Mouse (Mus musculus): ENCODE data around the gene Tmem136. TPM values are rescaled to one million over a fixed set of nuclear protein-coding genes. Genes with fewer than 3 reads are reported as not detected.

Tmem136 gene
- total and polyA plus RNA-seq, 3 experiments = 0.62 to 2.0 TPM; not detected in 1

DNA sequence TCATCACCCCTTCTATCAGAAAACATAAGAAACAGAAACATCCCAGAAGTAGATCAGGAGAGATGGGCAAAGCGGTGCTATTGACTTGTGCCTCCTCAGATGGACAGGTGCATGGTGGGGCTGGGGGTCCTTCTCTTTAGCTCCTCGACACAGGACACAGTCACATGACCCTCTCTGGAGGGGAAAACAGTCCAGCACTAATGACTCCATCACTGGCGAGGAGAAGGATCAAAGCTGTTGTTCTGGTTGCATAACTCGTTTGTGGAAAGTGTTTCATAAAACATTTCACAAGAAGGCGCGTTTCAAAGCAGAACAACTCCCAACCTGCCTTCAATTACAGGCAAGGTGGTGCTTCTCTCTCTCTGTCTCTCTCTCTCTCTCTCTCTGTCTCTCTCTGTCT is 35.4 kb upstream of the Tmem136 start:
- peaks cover 3 to 4% of the 10 kb centered on the region in 2 experiments for H3K27me3 ChIP-seq (ENCODE audit: control insufficient read depth in 1 of 2, insufficient read depth in 2 of 2, low read length in 2 of 2)
- H3K9ac ChIP-seq (ENCODE audit: control insufficient read depth, low read depth, low read length, poor library complexity, severe bottlenecking) = no peak overlapping the region

DNA sequence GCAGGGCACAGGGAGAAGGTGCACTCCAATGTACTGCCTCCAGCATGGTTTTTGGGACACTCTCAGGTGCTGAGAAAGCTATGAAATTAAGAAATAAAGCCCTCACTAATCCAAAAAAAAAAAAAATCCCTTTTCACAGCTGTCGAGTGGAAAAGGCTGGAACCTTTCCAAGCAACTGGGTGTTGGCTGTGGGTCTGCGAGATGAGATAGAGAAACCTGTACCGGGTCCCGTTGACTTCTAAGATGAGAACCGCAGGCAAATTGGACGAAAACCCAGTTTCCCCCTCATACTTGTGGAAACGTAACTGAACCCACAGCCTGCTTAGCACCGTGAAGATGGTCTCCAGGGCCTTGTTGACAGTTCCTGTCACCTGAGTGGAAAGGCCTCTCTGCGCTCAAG is 34.6 kb upstream of the Tmem136 start:
- Histone ChIP-seq H3K27ac (ENCODE audit: control insufficient read depth, low read depth, low read length) (peak overlapping the region; percentile 36), H3K9ac (ENCODE audit: control insufficient read depth, low read depth, low read length, poor library complexity, severe bottlenecking) (no peak overlapping the region; the same call in 1 of the 2 replicates), H3K36me3 (ENCODE audit: control insufficient read depth in 1 of 2, insufficient read depth in 2 of 2, low read length in 2 of 2) (peaks cover 0 to 15% of the 10 kb centered on the region in 2 experiments; a peak in 2 of 4 replicates), H3K79me2 (ENCODE audit: control insufficient read depth, insufficient read depth, low read length, poor library complexity) (no peaks in the 10 kb centered on the region), H3K9me3 (replicated peaks; ENCODE audit: insufficient read depth, low read length) (no peaks in the 10 kb centered on the region), H3K27me3 (ENCODE audit: control insufficient read depth in 1 of 2, insufficient read depth in 2 of 2, low read length in 2 of 2) (peaks cover 3 to 4% of the 10 kb centered on the region in 2 experiments), H3K4me3 (ENCODE audit: control insufficient read depth in 1 of 2, insufficient read depth in 1 of 2, low read depth in 2 of 2, low read length in 2 of 2) (0 out of 4 replicates have a peak overlapping the region, but pooled peaks of 1 of the 2 experiments have one; percentile 10), H3K4me1 (ENCODE audit: control insufficient read depth in 1 of 2, insufficient read depth in 2 of 2, low read length in 2 of 2) (peaks cover 6 to 33% of the 10 kb centered on the region in 2 experiments)
- peak; percentile 68 for DNase-seq (ENCODE audit: low read depth, low spot score)
- TF ChIP-seq RCOR1 (IDR thresholded peaks at IDR 0.05; ENCODE audit: low read depth, low read length) (peak; percentile 63; the same call in 1 of the 2 replicates), SIN3A (IDR thresholded peaks at IDR 0.05; ENCODE audit: low read length) (0 out of 2 replicates have a peak, but pooled peaks have one; percentile 28), NELFE (IDR thresholded peaks at IDR 0.05; ENCODE audit: low read depth, low read length) (no peak), UBTF (IDR thresholded peaks at IDR 0.05; ENCODE audit: borderline replicate concordance, insufficient read depth, low read depth, low read length) (no peak), ELF1 (IDR thresholded peaks at IDR 0.05; ENCODE audit: low read depth, low read length) (no peak), GATA1 (IDR thresholded peaks at IDR 0.05; ENCODE audit: low read depth, low read length) (0 out of 2 replicates have a peak, but pooled peaks have one; percentile 43), USF2 (IDR thresholded peaks at IDR 0.05; ENCODE audit: borderline replicate concordance in 1 of 2, insufficient read depth in 1 of 2, low read depth in 1 of 2, low read length in 2 of 2) (no peak), EP300 (IDR thresholded peaks at IDR 0.05; ENCODE audit: low read depth in 1 of 2, low read length in 2 of 2) (peak; percentile 67; a peak in 2 of 4 replicates), MEF2A (IDR thresholded peaks at IDR 0.05; ENCODE audit: extremely low read depth, insufficient replicate concordance, low read depth, low read length, poor library complexity, severe bottlenecking) (no peak), KAT2A (conservative IDR thresholded peaks at IDR 0.05; ENCODE audit: low read depth, low read length) (no peak), MYB (IDR thresholded peaks at IDR 0.05; ENCODE audit: low read depth, low read length) (0 out of 2 replicates have a peak, but pooled peaks have one; percentile 10), ETS1 (IDR thresholded peaks at IDR 0.05; ENCODE audit: low read depth, low read length) (peak; percentile 84), TCF12 (IDR thresholded peaks at IDR 0.05; ENCODE audit: low read depth, low read length) (peak; percentile 78), BHLHE40 (IDR thresholded peaks at IDR 0.05; ENCODE audit: borderline replicate concordance, low read depth, low read length) (no peak), TAL1 (IDR thresholded peaks at IDR 0.05; ENCODE audit: low read length) (peak; percentile 49), ZNF384 (IDR thresholded peaks at IDR 0.05; ENCODE audit: low read depth, low read length) (peak; percentile 84), SMC3 (IDR thresholded peaks at IDR 0.05; ENCODE audit: low read depth, low read length) (no peak)

More for the DNA sequence above, 35.4 kb upstream of the Tmem136 start:
- H3K9me3 ChIP-seq (replicated peaks; ENCODE audit: insufficient read depth, low read length) = no peaks in the 10 kb centered on the region
- H3K79me2 ChIP-seq (ENCODE audit: control insufficient read depth, insufficient read depth, low read length, poor library complexity) = no peaks in the 10 kb centered on the region
- no peak overlapping the region for H3K27ac ChIP-seq (ENCODE audit: control insufficient read depth, low read depth, low read length)
- peaks cover 0 to 15% of the 10 kb centered on the region in 2 experiments; a peak in 2 of 4 replicates for H3K36me3 ChIP-seq (ENCODE audit: control insufficient read depth in 1 of 2, insufficient read depth in 2 of 2, low read length in 2 of 2)
- H3K4me1 ChIP-seq (ENCODE audit: control insufficient read depth in 1 of 2, insufficient read depth in 2 of 2, low read length in 2 of 2) = peaks cover 6 to 33% of the 10 kb centered on the region in 2 experiments
- no peak overlapping the region for H3K4me3 ChIP-seq (ENCODE audit: control insufficient read depth in 1 of 2, insufficient read depth in 1 of 2, low read depth in 2 of 2, low read length in 2 of 2)
- no peak for DNase-seq (ENCODE audit: low read depth, low spot score)
- TF ChIP-seq SIN3A (IDR thresholded peaks at IDR 0.05; ENCODE audit: low read length) = no peak
- TF ChIP-seq POLR2AphosphoS2 (IDR thresholded peaks at IDR 0.05; ENCODE audit: low read length) = no peak
- no peak for TF ChIP-seq KAT2A (conservative IDR thresholded peaks at IDR 0.05; ENCODE audit: low read depth, low read length)
- no peak for TF ChIP-seq MYC (IDR thresholded peaks at IDR 0.05; ENCODE audit: low read depth, low read length)
- no peak for TF ChIP-seq MAX (IDR thresholded peaks at IDR 0.05; ENCODE audit: low read length)
- TF ChIP-seq ZC3H11A (IDR thresholded peaks at IDR 0.05; ENCODE audit: low read depth, low read length) = no peak
- no peak for TF ChIP-seq BHLHE40 (IDR thresholded peaks at IDR 0.05; ENCODE audit: borderline replicate concordance, low read depth, low read length)
- TF ChIP-seq MEF2A (IDR thresholded peaks at IDR 0.05; ENCODE audit: extremely low read depth, insufficient replicate concordance, low read depth, low read length, poor library complexity, severe bottlenecking) = no peak
- no peak for TF ChIP-seq TAL1 (IDR thresholded peaks at IDR 0.05; ENCODE audit: low read length)
- no peak for TF ChIP-seq NELFE (IDR thresholded peaks at IDR 0.05; ENCODE audit: low read depth, low read length)
- no peak for TF ChIP-seq SMC3 (IDR thresholded peaks at IDR 0.05; ENCODE audit: low read depth, low read length)
- no peak for TF ChIP-seq TBP (IDR thresholded peaks at IDR 0.05; ENCODE audit: low read depth, low read length)
